Mouse (Mus musculus) cerebellum, postnatal 10 days (tissue): ENCODE data around the gene Hal.

ENCODE experiments used
- DNase-seq, 2 experiments: peaks; one replicate each; pipeline ENCODE4 v3.0.0; 2021; ENCODE audit warnings: mixed read lengths in 2 of 2

Hal gene

DNA sequence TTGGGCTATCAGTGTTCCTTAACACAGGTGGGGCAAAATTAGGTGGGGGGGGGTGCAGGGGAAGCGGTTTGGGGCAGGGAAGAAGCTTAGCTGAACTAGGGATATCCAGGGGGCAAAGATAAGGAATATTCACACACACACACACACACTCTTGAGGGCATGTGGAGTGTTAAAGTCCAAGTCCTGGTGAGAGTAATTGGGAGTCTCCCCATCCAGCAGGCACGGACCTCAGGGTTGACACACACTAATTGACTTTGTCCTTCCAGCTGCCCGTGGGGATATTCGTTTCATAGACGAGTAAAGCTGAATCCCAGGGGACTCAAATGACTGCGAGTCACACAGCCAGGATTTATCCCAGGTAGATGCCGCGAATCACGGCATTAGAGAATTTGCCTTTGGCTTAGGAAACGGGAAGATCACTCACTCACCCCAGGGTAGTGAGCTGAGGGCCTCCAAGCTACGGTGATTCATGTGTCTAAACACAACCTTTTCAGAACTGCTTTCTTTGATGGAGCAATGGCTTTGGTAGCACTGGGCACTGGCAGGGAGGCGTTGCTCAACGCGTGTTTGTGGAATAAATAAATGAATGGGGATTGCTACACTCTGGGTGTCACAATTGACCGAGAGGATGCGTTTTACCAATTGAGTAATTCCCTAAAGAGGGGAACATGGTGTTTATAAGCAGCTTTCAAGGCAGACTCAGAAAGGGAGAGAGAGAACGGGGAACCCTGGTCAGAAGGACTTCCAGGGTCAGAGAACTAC, at the start of gene Hal:
Hal (plus strand) TSS at position 703 of the 762 bp plus-strand sequence.
- no peak for DNase-seq

GRCm38 (mm10) chr10:93441501-93441900, 47.1 kb upstream of the Hal start:
- DNase-seq: no peak

DNA sequence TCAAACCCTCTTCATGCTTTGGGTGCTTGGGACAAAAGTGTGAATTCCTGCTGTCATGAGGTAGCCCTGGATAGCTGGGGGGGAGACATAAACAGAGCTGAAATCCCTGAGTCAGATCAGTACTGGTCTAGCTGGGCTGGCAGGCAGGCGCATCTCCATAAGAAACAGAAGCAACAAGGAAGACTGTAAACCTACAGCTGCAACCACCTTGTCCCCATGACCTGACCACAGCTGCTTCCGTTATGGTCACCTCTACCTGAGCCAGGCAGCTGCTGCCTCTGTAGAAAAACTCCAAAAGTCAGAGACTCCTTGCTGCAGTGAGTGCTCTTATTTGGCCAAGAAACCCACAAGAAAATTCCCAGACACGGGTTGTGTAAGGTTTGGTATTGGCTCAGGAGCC, 46.4 kb upstream of the Hal start:
- no peak for DNase-seq

- no peak for DNase-seq
Observed at GRCm38 (mm10) chr10:93444407-93444806, 44.2 kb upstream of the Hal start.

DNA sequence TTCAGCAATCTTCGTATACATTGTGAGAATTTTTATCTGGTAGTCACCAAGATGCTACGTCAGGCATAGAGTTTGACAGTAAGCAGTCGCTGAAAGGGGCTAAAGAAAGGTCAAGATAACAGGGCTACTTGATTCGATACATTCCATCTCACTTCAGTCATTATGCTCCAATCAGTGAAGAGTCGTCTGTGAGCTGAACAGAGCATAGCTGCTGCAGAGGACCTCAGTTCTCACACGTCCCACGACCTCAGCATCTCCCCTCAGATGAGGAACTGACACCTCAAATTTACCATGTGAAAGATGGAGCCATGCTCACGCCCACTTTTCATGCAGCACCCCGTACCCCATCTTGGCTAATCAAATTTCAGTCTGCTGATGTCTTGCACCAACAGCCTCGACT, 41.2 kb upstream of the Hal start:
- no peak for DNase-seq

DNA sequence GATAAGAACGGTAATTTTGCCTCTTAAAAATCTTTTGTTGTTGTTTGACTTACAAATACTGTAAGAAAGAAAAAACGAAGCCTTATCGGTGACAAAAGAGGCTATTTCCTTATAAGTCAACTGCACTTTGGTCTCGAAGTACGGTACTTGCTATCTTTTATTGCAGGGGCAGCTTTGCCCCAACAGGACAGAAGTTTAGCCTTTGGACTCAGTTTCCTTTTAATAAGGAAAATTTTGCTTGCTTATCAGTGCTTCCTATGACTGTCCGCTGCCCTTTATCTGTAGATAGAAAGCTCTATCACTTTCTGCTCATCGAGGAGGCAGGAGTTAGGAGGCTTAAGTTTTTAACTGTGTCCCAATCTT, 33.9 kb upstream of the Hal start:
- DNase-seq: no peak

DNA sequence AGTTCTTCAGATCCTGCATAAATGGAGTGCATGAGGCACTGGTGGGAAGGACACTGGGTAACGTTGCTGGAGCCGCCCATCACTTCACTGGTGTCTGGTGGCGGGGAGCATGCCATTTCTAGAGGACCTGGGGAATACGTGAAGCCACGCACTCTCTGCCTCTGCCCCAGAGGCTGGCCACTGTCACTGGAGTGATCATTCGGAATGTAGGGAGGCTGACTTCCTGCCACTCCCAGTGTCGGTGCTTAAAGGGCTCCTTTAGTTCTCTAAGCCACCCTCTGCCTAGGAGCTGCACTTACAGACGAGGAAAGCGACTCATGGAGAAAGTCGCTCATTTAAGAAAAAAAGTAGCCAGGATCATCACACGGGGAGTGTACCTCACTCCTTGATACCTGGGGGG, 28.5 kb upstream of the Hal start:
- no peak for DNase-seq

- no peak for DNase-seq
Observed at GRCm38 (mm10) chr10:93462692-93463382, 25.7 kb upstream of the Hal start.

GRCm38 (mm10) chr10:93463611-93464010, 25.0 kb upstream of the Hal start:
- DNase-seq: no peak

DNA sequence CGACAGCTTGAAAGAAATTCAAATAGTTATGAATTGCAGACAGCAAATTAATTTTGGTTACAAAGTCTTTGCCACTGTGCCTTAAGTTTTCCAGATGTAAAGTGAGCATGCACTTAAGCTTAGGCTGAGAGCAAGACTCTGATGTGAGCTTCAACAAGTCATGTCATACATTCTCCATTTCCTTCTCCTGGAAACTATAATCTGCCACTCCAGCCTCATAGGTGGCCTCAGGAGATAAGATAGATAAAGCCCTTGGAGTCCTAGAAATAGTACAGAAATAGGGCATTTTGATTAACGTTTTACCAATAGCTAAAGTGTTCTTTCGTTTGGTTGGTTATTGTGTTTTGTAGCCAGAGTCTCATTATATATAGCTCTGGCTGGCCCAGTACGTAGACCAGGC, 21.3 kb upstream of the Hal start:
- no peak for DNase-seq

- DNase-seq: no peak
Observed at GRCm38 (mm10) chr10:93467791-93468190, 20.8 kb upstream of the Hal start.

- peak; percentile 96 to 98 for DNase-seq
Observed at GRCm38 (mm10) chr10:93471415-93471814, 17.2 kb upstream of the Hal start.

DNA sequence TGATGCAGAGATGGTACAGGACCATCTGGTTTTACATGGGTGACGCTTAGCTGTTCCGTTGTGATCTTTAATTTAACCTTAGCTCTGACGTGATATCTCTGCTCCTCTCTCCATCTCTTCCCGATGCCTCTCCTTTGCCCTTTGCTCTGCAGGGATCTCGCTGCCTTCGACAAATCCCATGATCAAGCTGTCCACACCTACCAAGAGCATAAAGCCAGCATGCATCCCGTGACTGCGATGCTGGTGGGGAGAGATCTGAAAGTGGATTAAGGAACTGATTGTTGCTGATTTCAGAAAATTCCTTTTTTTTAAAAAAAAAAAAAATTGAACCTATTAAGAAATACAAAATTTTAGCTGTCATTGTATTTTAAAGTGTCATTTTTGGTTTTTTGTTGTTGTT, 4.1 kb upstream of the Hal start:
- no peak for DNase-seq

- DNase-seq: peak; percentile 77 to 83
Observed at GRCm38 (mm10) chr10:93485055-93485691, 3.4 kb upstream of the Hal start.

DNA sequence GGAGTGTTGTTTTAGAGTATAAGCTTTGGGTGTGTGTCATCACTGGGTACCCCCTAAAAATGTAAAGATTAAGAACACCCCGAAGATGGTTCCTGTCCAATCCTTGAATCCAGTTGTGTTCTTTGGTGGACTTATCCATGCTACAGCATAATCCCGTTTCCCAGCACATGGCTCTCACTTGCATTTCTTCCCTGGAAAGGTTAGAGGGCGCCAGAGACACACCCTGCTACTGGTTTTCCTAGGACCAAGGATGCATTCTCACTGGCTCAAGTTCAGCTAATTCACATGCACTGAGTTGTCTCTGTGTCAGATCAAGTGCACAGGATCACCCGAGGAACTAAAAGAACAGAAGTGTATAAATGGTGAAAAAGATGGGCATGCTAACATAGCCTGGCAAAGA, 1.9 kb upstream of the Hal start:
- DNase-seq: peak; percentile 70 to 80

DNA sequence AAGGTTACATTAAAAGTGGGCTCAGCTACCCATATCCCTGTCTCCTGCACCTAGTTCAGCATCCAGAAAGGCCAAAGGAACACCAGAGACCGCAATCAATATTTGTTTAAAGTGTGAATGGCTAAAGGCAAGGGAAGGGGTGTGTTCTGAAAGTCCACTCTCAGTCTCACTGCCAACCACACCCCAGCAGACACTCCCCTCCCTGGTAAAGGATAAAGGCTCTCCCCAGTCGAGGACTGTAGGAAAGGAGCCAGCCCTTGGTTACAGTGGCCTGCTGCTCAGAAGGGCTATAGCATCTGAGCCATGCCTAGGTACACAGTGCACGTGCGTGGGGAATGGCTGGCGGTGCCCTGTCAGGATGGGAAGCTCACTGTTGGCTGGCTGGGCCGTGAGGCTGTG, 259 bp downstream of the Hal start:
- no peak for DNase-seq

- DNase-seq: no peak
Observed at GRCm38 (mm10) chr10:93490451-93490850, 1.9 kb downstream of the Hal start.

DNA sequence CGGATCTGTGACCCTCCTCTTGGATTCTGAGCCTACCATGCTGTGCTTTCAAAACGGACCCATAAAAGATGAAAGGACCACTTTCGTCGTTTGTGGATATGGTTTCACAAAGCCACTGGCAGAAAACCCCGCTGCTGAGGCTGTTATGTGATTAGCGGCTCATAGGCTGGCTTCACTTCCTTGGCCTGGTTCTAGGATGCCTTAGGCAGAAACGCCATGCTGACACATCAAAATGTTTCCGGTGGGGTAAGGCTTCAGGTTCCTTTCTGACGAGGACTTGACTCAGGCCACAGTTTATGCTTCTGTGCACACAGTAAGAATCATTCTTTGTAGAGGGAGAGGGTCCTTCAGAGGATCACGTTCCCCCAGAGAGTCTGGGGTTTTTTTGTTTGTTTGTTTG, 12.3 kb downstream of the Hal start:
- DNase-seq: no peak

- no peak for DNase-seq
Observed at GRCm38 (mm10) chr10:93501346-93501745, 12.8 kb downstream of the Hal start.

DNA sequence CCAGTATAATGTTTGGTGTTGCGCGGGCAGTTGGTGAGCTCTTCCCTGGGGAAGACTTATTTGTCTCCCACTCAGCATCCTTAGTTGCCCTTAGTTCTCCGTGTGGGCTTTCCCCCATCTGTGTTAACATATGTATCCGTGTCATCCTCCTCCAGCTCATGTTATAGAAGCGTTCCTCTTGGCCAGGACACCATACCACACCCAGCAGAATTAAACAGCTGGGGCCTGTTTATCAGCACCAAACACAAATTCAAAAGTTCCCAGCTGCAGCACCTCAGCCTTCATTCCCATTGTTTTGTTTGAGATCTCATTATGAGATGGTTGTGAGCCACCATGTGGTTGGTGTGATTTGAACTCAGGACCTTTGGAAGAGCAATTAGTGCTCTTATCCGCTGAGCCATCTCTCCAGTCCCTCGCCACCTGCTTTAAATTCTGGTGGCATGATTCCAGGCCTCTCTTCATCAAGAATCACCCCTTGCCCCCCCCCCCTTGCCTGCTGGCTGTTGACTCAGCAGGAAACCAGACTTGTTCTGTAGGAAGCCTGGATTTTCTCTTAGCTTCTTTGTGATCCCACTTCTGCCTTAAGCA, 19.9 kb downstream of the Hal start:
- no peak for DNase-seq

- no peak for DNase-seq
Observed at GRCm38 (mm10) chr10:93509532-93510153, 21.1 kb downstream of the Hal start.

DNA sequence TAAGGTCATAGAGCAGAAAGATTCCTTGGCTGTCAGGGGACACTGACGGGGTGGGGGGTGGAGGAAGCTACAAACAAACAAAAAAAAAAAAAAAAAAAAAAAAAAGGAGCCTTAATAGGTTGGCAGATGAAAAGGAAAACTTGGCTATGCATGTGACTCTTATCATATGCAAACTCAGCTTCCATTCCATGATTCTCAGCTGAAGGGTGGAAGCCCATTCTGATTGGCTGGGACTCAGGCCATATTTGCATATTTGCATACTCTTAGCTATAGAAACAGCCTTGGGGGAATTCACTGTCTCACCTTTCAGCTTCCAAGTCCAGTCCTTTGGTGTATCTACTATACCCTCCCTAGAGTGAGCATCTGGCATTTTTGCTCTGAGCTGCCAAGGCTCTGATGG, 26.9 kb downstream of the Hal start:
- DNase-seq: peak; percentile 23 to 30

- no peak for DNase-seq
Observed at GRCm38 (mm10) chr10:93515927-93516326, 27.4 kb downstream of the Hal start.
